29 mouse cellular contexts compared by ENCODE assay signal in the genomic region with DNA sequence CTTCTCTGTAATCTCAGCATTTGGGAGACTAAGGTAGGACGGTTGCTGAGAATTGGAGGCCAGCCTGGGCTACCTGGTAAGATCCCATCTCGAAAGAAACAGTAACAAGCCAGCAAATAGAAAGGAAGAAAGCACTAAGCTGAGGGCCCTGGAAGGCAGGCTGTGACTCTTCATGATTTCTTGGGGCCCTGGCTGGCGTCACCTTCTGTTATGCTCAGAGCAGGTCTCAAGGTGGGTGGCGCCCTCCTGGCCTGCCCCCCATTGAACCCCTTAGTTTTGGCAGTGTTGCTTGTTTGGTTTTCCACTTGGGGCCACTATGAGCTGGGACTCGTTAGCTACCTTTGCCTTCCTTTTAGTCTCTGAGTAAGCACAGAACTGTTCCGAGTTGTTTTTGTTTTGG. TPM values are rescaled to one million over a fixed set of nuclear protein-coding genes. Genes with fewer than 3 reads are reported as not detected.
DNase-seq lines count a peak whose midpoint lies in the region; ATAC-seq and TF ChIP-seq lines count a peak whose summit lies in the region.
"Had no signal": no experiment of that assay in that cellular context is flagged by ENCODE, and none has a peak within 500 bp of the region (broad histone marks: within the 10 kb centered on the region; RNA-seq: fewer than 3 reads in every experiment).

No protein-coding gene starts in this region.

- no peak overlapping the region for H3K27ac ChIP-seq in cerebellum, adult 2 months (ENCODE audit: insufficient read depth, low read length)
- no peak overlapping the region for H3K27ac ChIP-seq in neural tube, embryonic 12.5 days
- H3K27ac ChIP-seq in embryonic facial prominence, embryonic 10.5 days (replicated peaks), result no peak overlapping the region
- H3K27ac ChIP-seq: forebrain, embryonic 12.5 days; heart, adult 2 months; heart, embryonic 13.5 days; hindbrain, embryonic 12.5 days; kidney, postnatal 0 days; layer of hippocampus, adult 2 months; liver, embryonic 13.5 days; midbrain, embryonic 12.5 days; neural tube, embryonic 13.5 days had no signal

- no peak for ATAC-seq in neural tube, embryonic 12.5 days (ENCODE audit: low FRiP score, low read depth)
- ATAC-seq: activated CD4-positive, CD25-positive, alpha-beta regulatory T cell, adult 4 months had no signal

- H3K4me1 ChIP-seq in cerebellum, adult 2 months (ENCODE audit: control insufficient read depth, insufficient read depth, low read length), result peaks cover 22% of the 10 kb centered on the region
- peaks cover 26% of the 10 kb centered on the region for H3K4me1 ChIP-seq in neural tube, embryonic 12.5 days
- peaks cover 24% of the 10 kb centered on the region for H3K4me1 ChIP-seq in embryonic facial prominence, embryonic 10.5 days

- H3K9ac ChIP-seq in neural tube, embryonic 12.5 days, result no peak overlapping the region
- H3K9ac ChIP-seq: forebrain, embryonic 12.5 days; heart, embryonic 13.5 days; hindbrain, embryonic 12.5 days; liver, embryonic 13.5 days; lung, embryonic 14.5 days; midbrain, embryonic 12.5 days had no signal

- H3K4me3 ChIP-seq in cerebellum, adult 2 months (replicated peaks; ENCODE audit: insufficient read depth, low read depth, low read length), result no peak overlapping the region
- no peak overlapping the region for H3K4me3 ChIP-seq in neural tube, embryonic 12.5 days
- no peak overlapping the region for H3K4me3 ChIP-seq in embryonic facial prominence, embryonic 10.5 days
- H3K4me3 ChIP-seq: forebrain, embryonic 12.5 days; heart, adult 2 months; heart, embryonic 13.5 days; hindbrain, embryonic 12.5 days; layer of hippocampus, adult 2 months; liver, embryonic 13.5 days; midbrain, embryonic 12.5 days; neural tube, embryonic 13.5 days had no signal

- TF ChIP-seq CTCF in cerebellum, adult 2 months (IDR thresholded peaks at IDR 0.05; ENCODE audit: borderline replicate concordance, insufficient read depth, low read depth, low read length), result no peak

- H3K36me3 ChIP-seq in neural tube, embryonic 12.5 days, result peaks cover 5% of the 10 kb centered on the region; the same call in 1 of the 2 replicates
- H3K36me3 ChIP-seq in embryonic facial prominence, embryonic 10.5 days (replicated peaks), result no peaks in the 10 kb centered on the region
- H3K36me3 ChIP-seq: forebrain, embryonic 12.5 days; heart, embryonic 13.5 days; hindbrain, embryonic 12.5 days; liver, embryonic 13.5 days; midbrain, embryonic 12.5 days had no signal

- intact Hi-C loops in heart, postnatal 36 days (cut with DNase I), result no loop called here

- 80% methylated on average over 6 of the region's 6 CpGs for WGBS in cerebellum, adult 2 months
- WGBS in neural tube, embryonic 12.5 days, result 77% methylated on average over 6 of the region's 6 CpGs
- WGBS in embryonic facial prominence, embryonic 10.5 days, result 76% methylated on average over 6 of the region's 6 CpGs

- DNase-seq in cerebellum, adult 9-10 months, result peak; percentile 6
- no peak for DNase-seq in cerebellum, adult 2 months
- DNase-seq in heart, adult 11 months, result peak; percentile 62
- DNase-seq in heart, postnatal 36 days, result no peak
- DNase-seq in neural tube, embryonic 10.5 days (ENCODE audit: extremely low spot score, low spot score), result no peak
- peak; percentile 6 for DNase-seq in embryonic facial prominence, embryonic 10.5 days (ENCODE audit: low spot score)
- DNase-seq in yolk sac, embryonic 10.5 days (ENCODE audit: low spot score), result no peak
- DNase-seq: adrenal gland, adult 8-10 months; cerebellum, adult 11-12 months; embryo, embryonic 11 days; gastrocnemius, postnatal 14 days; heart, postnatal 14 days; kidney, adult 2 months; liver, embryonic 13.5 days; lung, embryonic 14.5 days; retina, postnatal 1 day; thymus, postnatal 25 days had no signal

- H3K9me3 ChIP-seq in neural tube, embryonic 12.5 days, result no peaks in the 10 kb centered on the region
- no peaks in the 10 kb centered on the region for H3K9me3 ChIP-seq in embryonic facial prominence, embryonic 10.5 days
- H3K9me3 ChIP-seq: forebrain, embryonic 12.5 days; heart, embryonic 13.5 days; hindbrain, embryonic 12.5 days; liver, embryonic 13.5 days; midbrain, embryonic 12.5 days; neural tube, embryonic 13.5 days had no signal

- no peaks in the 10 kb centered on the region for H3K27me3 ChIP-seq in cerebellum, adult 2 months (ENCODE audit: control insufficient read depth, insufficient read depth, low read length)
- H3K27me3 ChIP-seq in neural tube, embryonic 12.5 days (replicated peaks), result no peaks in the 10 kb centered on the region
- peaks cover 22% of the 10 kb centered on the region for H3K27me3 ChIP-seq in embryonic facial prominence, embryonic 10.5 days (replicated peaks; ENCODE audit: low read depth, poor library complexity, severe bottlenecking)
- H3K27me3 ChIP-seq: neural tube, embryonic 13.5 days had no signal

- no peak for TF ChIP-seq POLR2A in cerebellum, adult 2 months (IDR thresholded peaks at IDR 0.05; ENCODE audit: borderline replicate concordance, insufficient read depth, low read length)

- peak overlapping the region; percentile 92; the same call in 1 of the 2 replicates for H3K4me2 ChIP-seq in neural tube, embryonic 12.5 days (replicated peaks)
- H3K4me2 ChIP-seq: forebrain, embryonic 12.5 days; heart, embryonic 13.5 days; hindbrain, embryonic 12.5 days; liver, embryonic 13.5 days; lung, embryonic 14.5 days; midbrain, embryonic 12.5 days had no signal

RNA-seq across cellular contexts. Expression of gene Npr2, which starts 5.0 kb away (rescaled TPM):
- 140 and 145 TPM in 2 replicates for polyA plus RNA-seq in cerebellum, adult 2 months (2012; rRNA removed)
- total RNA-seq in heart, postnatal 36 days (2021), result 10 to 100 TPM; 44.2 to 46.5 TPM
- 45.4 and 60.1 TPM in 2 replicates for polyA plus RNA-seq in neural tube, embryonic 12.5 days (2016; fragmentation: Nextera tagmentation; extraction: Ambion mirVana)
- polyA plus RNA-seq in embryonic facial prominence, embryonic 10.5 days (2016; fragmentation: Nextera tagmentation; extraction: Ambion mirVana), result 12.5 and 16.7 TPM in 2 replicates
- polyA plus RNA-seq: activated CD4-positive, CD25-positive, alpha-beta regulatory T cell, adult 4 months had no signal

RNA-seq across cellular contexts. Expression of gene Spag8, which starts 16.6 kb away (rescaled TPM):
- polyA plus RNA-seq in cerebellum, adult 2 months (2012; rRNA removed), result 3.8 and 5.7 TPM in 2 replicates
- total RNA-seq in heart, postnatal 36 days (2021), result not detected
- 2.7 and 3.0 TPM in 2 replicates for polyA plus RNA-seq in neural tube, embryonic 12.5 days (2016; fragmentation: Nextera tagmentation; extraction: Ambion mirVana)
- 1.8 and 2.0 TPM in 2 replicates for polyA plus RNA-seq in embryonic facial prominence, embryonic 10.5 days (2016; fragmentation: Nextera tagmentation; extraction: Ambion mirVana)
- total RNA-seq: gastrocnemius, postnatal 14 days; megakaryocyte, adult 5-6 weeks had no signal
- polyA plus RNA-seq: activated CD4-positive, CD25-positive, alpha-beta regulatory T cell, adult 4 months had no signal

RNA-seq across cellular contexts. Expression of gene Hint2, which starts 19.5 kb away (rescaled TPM):
- polyA plus RNA-seq in cerebellum, adult 2 months (2012; rRNA removed), result 94.3 and 99.6 TPM in 2 replicates
- total RNA-seq in heart, postnatal 36 days (2021), result 100 to 1,000 TPM; 131 to 152 TPM
- polyA plus RNA-seq in neural tube, embryonic 12.5 days (2016; fragmentation: Nextera tagmentation; extraction: Ambion mirVana), result 71.0 and 74.6 TPM in 2 replicates
- 71.7 and 72.8 TPM in 2 replicates for polyA plus RNA-seq in embryonic facial prominence, embryonic 10.5 days (2016; fragmentation: Nextera tagmentation; extraction: Ambion mirVana)

RNA-seq across cellular contexts. Expression of gene Tmem8b, which starts 32.0 kb away (rescaled TPM):
- 21.2 and 21.8 TPM in 2 replicates for polyA plus RNA-seq in cerebellum, adult 2 months (2012; rRNA removed)
- total RNA-seq in heart, postnatal 36 days (2021), result 10 to 100 TPM; 17.8 to 20.3 TPM
- polyA plus RNA-seq in neural tube, embryonic 12.5 days (2016; fragmentation: Nextera tagmentation; extraction: Ambion mirVana), result 11.8 and 14.2 TPM in 2 replicates
- polyA plus RNA-seq in embryonic facial prominence, embryonic 10.5 days (2016; fragmentation: Nextera tagmentation; extraction: Ambion mirVana), result 4.0 and 5.1 TPM in 2 replicates

RNA-seq across cellular contexts. Expression of gene Fam221b, which starts 32.2 kb away (rescaled TPM):
- 0.77 and 1.0 TPM in 2 replicates for polyA plus RNA-seq in cerebellum, adult 2 months (2012; rRNA removed)
- total RNA-seq in heart, postnatal 36 days (2021), result under 1 TPM; 0.24 to 0.31 TPM
- polyA plus RNA-seq in neural tube, embryonic 12.5 days (2016; fragmentation: Nextera tagmentation; extraction: Ambion mirVana), result 3.2 and 3.3 TPM in 2 replicates
- polyA plus RNA-seq in embryonic facial prominence, embryonic 10.5 days (2016; fragmentation: Nextera tagmentation; extraction: Ambion mirVana), result 1.4 and 1.7 TPM in 2 replicates
- polyA plus RNA-seq: small intestine, adult 2 months had no signal

Comparison
In these comparisons a context has a peak if more than half of its experiments do, and no peak if none do; other contexts are left out.
1. DNase-seq: peak in cerebellum, adult 9-10 months (single experiment), heart, adult 11 months (single experiment) and embryonic facial prominence, embryonic 10.5 days (single experiment); none in cerebellum, adult 2 months (0 of 2), heart, postnatal 36 days (0 of 2), neural tube, embryonic 10.5 days (single experiment) and yolk sac, embryonic 10.5 days (single experiment).